Mouse (Mus musculus) C2C12 (cell line): ENCODE data around the gene 4930404N11Rik.
A peak's percentile ranks its signal among the peaks of the same experiment; 100 is the strongest.

Source experiments
- CEBPB ChIP-seq: IDR thresholded peaks from one replicate; pipeline ENCODE4 v1.6.1; 2011; ENCODE audit warnings: low read depth, mild to moderate bottlenecking, control low read depth, moderate library complexity
- CTCF ChIP-seq: IDR thresholded peaks from one replicate; pipeline ENCODE4 v1.5.1; 2011; ENCODE audit not compliant: control insufficient read depth, insufficient read depth, insufficient read length
- FOSL1 ChIP-seq: IDR thresholded peaks from one replicate; pipeline ENCODE4 v1.8.0; 2011; ENCODE audit warnings: mild to moderate bottlenecking, low read length; ENCODE audit not compliant: poor library complexity, insufficient read depth, severe bottlenecking
- MAX ChIP-seq: IDR thresholded peaks from one replicate; pipeline ENCODE4 v1.6.1; 2011; ENCODE audit warnings: mild to moderate bottlenecking, control low read depth
- MYOD1 ChIP-seq: IDR thresholded peaks from one replicate; pipeline ENCODE4 v1.6.1; 2011; ENCODE audit warnings: low read depth; ENCODE audit not compliant: control insufficient read depth, insufficient read length
- MYOG ChIP-seq: IDR thresholded peaks from one replicate; pipeline ENCODE4 v1.6.1; 2011; ENCODE audit not compliant: control insufficient read depth, insufficient read length; ENCODE audit errors: extremely low read depth
- USF1 ChIP-seq: IDR thresholded peaks from one replicate; pipeline ENCODE4 v1.6.1; 2011; ENCODE audit warnings: low read depth, mild to moderate bottlenecking, control low read depth, moderate library complexity

- peak; percentile 57 for TF ChIP-seq CTCF
- no peak for TF ChIP-seq MYOD1
- no peak for TF ChIP-seq USF1
- no peak for TF ChIP-seq MAX
- no peak for TF ChIP-seq MYOG
- TF ChIP-seq CEBPB, result no peak
- no peak for TF ChIP-seq FOSL1
Measured at GRCm38 (mm10) chr10:81350351-81351063, 15.1 kb downstream of the 4930404N11Rik start, which contains the start of gene Hmg20b.
